Mouse (Mus musculus) neural tube, embryonic 15.5 days (tissue): ENCODE data around the gene Csnk2b. TPM values are rescaled to one million over a fixed set of nuclear protein-coding genes. Genes with fewer than 3 reads are reported as not detected.
A peak's percentile ranks its signal among the peaks of the same experiment; 100 is the strongest.
"Not testable (repeated sequence)": the region's sequence is repeated elsewhere in the genome, so short reads cannot be mapped to it uniquely, and the experiment has no call there.

Experiments used
- ATAC-seq: fragments of 200-750 bp; cut with Nextera tagmentation; 2 replicates; pipeline ENCODE4 v1.8.0; 2017; ENCODE audit warnings: mild to moderate bottlenecking, moderate TSS enrichment, moderate library complexity; ENCODE audit not compliant: low FRiP score
- H3K27ac ChIP-seq: fragments of 300-500 bp; sonication (generic); replicated peaks from 2 replicates; pipeline ENCODE4 v1.5.1; 2015; ENCODE audit warnings: mild to moderate bottlenecking, inconsistent platforms
- H3K27me3 ChIP-seq: fragments of 300-500 bp; sonication (generic); replicated peaks from 2 replicates; pipeline ENCODE4 v1.6.1; 2015; ENCODE audit warnings: inconsistent platforms
- H3K36me3 ChIP-seq: fragments of 300-500 bp; sonication (generic); 2 replicates; pipeline ENCODE4 v1.6.1; 2015; ENCODE audit warnings: inconsistent platforms
- H3K4me1 ChIP-seq: fragments of 300-500 bp; sonication (generic); 2 replicates; pipeline ENCODE4 v1.6.1; 2015; ENCODE audit warnings: inconsistent platforms
- H3K4me2 ChIP-seq: fragments of 300-500 bp; sonication (generic); 2 replicates; pipeline ENCODE4 v1.6.1; 2015; ENCODE audit warnings: inconsistent platforms, mild to moderate bottlenecking, moderate library complexity
- H3K4me3 ChIP-seq: fragments of 300-500 bp; sonication (generic); replicated peaks from 2 replicates; pipeline ENCODE4 v1.5.1; 2015; ENCODE audit warnings: mild to moderate bottlenecking, inconsistent platforms
- H3K9ac ChIP-seq: fragments of 300-500 bp; sonication (generic); replicated peaks from 2 replicates; pipeline ENCODE4 v1.6.1; 2015; ENCODE audit warnings: mild to moderate bottlenecking, inconsistent platforms
- H3K9me3 ChIP-seq: fragments of 300-500 bp; sonication (generic); replicated peaks from 2 replicates; pipeline ENCODE4 v1.6.1; 2016; ENCODE audit warnings: inconsistent platforms
- WGBS: fragments of 180-500 bp; shearing (Covaris S2); methylation state at CpG from one replicate; pipeline ENCODE4 v1.1.7; 2015; ENCODE audit warnings: mixed read lengths; 5-methylcytosine and 5-hydroxymethylcytosine counted together
- polyA plus RNA-seq: library from polyadenylated mRNA; unstranded; fragments of >200 nt; fragmentation: Nextera tagmentation; extraction: Ambion mirVana; gene quantifications from 2 replicates; pipeline ENCODE4 v1.2.1, GENCODE M21; 2015

The Csnk2b gene
- polyA plus RNA-seq, 1 experiment from 2014 or later: 350 TPM

DNA sequence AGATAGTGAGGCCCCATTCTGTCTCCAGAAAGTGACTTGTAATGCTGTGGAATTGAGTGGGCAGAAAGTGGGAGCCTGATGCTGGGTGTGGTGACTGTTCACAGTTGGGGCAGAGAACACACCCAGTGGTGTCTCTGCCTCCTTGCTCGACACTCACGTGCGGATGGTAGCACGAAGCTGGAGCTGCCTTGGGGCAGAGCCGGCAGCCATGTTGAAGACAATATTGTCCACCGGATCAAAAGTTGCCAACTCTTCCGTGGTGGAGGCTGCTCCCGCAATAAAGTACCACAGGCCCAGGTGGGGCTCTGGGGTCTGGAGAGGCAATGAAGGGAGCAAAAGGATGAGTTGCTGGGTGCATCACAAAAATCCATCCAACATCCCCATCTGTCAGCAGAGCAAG lies 9.2 kb upstream of the Csnk2b start:
- no peak overlapping the region for H3K27ac ChIP-seq

DNA sequence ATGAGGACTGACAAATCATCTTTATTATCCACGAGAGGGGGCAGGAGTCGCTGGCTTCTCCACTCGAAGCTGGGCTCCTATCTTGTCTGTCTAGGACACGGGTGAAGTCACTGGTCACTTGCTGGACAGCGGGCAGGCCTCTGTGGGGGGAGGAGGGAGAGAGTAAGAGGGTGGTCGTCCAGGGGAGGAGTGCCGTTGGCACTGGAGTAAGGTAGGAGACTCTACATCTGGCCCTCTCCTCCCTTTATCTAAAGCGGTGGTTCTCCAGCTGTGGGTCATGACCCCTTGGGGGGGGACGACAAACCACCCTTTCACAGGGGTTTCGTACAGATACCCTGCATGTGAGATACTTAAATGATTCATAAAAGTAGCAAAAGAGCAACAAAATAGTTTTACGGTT lies 7.1 kb upstream of the Csnk2b start:
- Histone ChIP-seq H3K4me2 (no peak overlapping the region), H3K9me3 (no peaks in the 10 kb centered on the region), H3K36me3 (peaks cover 8% of the 10 kb centered on the region), H3K27me3 (no peaks in the 10 kb centered on the region), H3K4me3 (no peak overlapping the region), H3K27ac (no peak overlapping the region), H3K9ac (no peak overlapping the region), H3K4me1 (peaks cover 44% of the 10 kb centered on the region)
- 76% methylated on average over 11 of the region's 11 CpGs for WGBS
- ATAC-seq: no peak

More for the DNA sequence above, 9.2 kb upstream of the Csnk2b start:
- no peaks in the 10 kb centered on the region for H3K27me3 ChIP-seq
- ATAC-seq: no peak
- no peak overlapping the region for H3K4me2 ChIP-seq
- H3K4me1 ChIP-seq: peaks cover 36% of the 10 kb centered on the region
- H3K9ac ChIP-seq: no peak overlapping the region
- no peak overlapping the region for H3K4me3 ChIP-seq
- H3K9me3 ChIP-seq: no peaks in the 10 kb centered on the region
- peaks cover 2% of the 10 kb centered on the region; the same call in 1 of the 2 replicates for H3K36me3 ChIP-seq
- WGBS: 90% methylated on average over 8 of the region's 8 CpGs

DNA sequence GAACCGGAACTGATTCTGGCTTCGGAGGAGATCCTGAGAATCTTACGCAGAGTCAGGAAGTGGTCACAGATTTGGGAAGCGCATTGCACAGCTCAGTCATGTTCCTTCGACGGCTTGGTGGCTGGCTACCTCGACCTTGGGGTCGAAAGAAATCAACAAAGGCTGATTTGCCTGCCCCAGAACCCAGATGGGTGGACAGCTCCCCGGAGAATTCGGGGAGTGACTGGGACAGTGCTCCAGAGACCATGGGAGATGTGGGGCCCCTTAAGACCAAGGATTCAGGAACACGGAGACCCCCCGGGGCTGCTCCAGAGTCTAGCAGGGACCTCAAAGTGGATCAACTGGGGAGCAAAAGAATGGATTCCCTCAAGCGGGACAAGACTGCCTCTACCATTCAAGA lies 5.2 kb upstream of the Csnk2b start:
- Histone ChIP-seq H3K9ac (no peak overlapping the region; the same call in none of the 2 replicates), H3K36me3 (peaks cover 14% of the 10 kb centered on the region), H3K27me3 (no peaks in the 10 kb centered on the region), H3K9me3 (no peaks in the 10 kb centered on the region), H3K4me2 (peak overlapping the region; percentile 78), H3K27ac (no peak overlapping the region), H3K4me1 (peaks cover 53% of the 10 kb centered on the region), H3K4me3 (peak overlapping the region; percentile 68)
- ATAC-seq: no peak
- WGBS: 76% methylated on average over 13 of the region's 13 CpGs

DNA sequence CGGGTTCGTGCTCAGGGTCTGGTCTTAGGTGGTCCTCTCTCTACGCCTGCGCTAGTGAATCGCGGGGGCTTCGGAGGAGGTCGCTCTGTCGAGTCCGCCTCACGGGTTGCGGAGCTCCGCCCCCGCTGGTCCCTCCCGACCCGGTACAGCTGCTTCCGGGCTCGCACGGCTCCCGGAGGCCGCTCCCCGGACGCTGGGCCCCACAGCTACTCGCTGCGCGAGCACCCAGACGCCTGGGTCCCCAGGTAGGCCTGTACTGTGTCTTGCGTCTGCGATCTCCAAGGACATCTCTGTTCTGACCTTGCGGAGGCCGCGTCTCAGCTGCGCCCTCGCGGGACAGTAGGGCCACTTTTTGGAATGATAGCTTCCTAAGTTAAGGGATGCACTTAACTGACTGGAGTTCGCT lies 4.4 kb upstream of the Csnk2b start, which contains the start of gene D17H6S53E:
TSS of gene D17H6S53E (plus strand) at position 168 of the 406 bp plus-strand sequence.
- Histone ChIP-seq H3K4me3 (peak within 1 kb of the TSS; percentile 68), H3K9me3 (no peaks in the 10 kb centered on the region), H3K36me3 (peaks cover 14% of the 10 kb centered on the region), H3K4me1 (peaks cover 53% of the 10 kb centered on the region), H3K27me3 (no peaks in the 10 kb centered on the region), H3K27ac (peak within 1 kb of the TSS; percentile 84), H3K4me2 (peak within 1 kb of the TSS; percentile 78), H3K9ac (peak within 1 kb of the TSS; percentile 85)
- WGBS: under 1% methylated on average over 36 of the region's 36 CpGs
- ATAC-seq: peak; percentile 37; the same call in 1 of the 2 replicates

DNA sequence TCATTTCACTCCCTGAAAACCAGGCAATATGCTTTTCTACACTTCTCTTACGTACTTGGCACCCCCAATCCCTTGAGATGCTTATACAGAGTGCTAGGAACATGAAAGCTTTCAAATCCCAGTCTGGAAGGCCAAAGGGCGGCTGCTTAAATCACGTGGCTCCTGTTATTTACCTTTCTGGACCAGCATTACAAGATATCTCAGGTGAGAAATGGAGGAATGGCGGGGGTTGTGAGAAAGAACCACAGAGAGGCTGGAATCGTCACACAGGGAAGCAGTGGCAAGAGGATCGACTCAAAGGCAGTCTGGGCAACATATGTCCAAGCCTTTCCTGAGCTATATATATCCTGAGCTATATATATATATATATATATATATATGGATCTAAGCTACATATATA lies 3.7 kb upstream of the Csnk2b start:
- no peak for ATAC-seq
- 36% methylated on average over 6 of the region's 6 CpGs for WGBS
- Histone ChIP-seq H3K27ac (peak overlapping the region; percentile 84), H3K27me3 (no peaks in the 10 kb centered on the region), H3K4me3 (peak overlapping the region; percentile 68), H3K4me1 (peaks cover 54% of the 10 kb centered on the region), H3K36me3 (peaks cover 14% of the 10 kb centered on the region), H3K9ac (peak overlapping the region; percentile 85), H3K9me3 (no peaks in the 10 kb centered on the region), H3K4me2 (peak overlapping the region; percentile 78)

DNA sequence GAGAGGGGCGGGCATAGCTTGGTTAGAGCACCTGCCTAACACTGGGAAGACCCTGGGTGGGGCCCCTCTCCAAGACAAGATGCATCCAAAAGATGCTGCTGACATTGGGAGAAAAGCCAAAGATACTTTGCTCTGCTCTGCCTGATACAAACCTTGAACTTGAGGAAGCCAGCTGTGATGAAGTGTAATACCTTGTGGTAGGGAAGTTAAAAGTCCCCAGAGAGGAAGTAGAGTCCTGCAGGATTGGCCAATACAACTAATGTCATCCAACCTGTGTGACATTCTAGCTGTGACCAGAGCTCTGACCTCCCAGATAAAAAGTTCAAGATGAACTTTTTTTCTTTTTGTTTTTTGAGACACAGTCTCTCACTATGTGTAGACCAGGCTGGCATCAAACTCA lies 3.2 kb upstream of the Csnk2b start:
- H3K4me1 ChIP-seq: peaks cover 59% of the 10 kb centered on the region
- H3K27ac ChIP-seq: no peak overlapping the region
- no peaks in the 10 kb centered on the region for H3K27me3 ChIP-seq
- H3K9me3 ChIP-seq: no peaks in the 10 kb centered on the region
- no peak overlapping the region for H3K4me3 ChIP-seq
- H3K9ac ChIP-seq: peak overlapping the region; percentile 85; the same call in 1 of the 2 replicates
- H3K36me3 ChIP-seq: peaks cover 12% of the 10 kb centered on the region
- peak overlapping the region; percentile 78; the same call in 1 of the 2 replicates for H3K4me2 ChIP-seq
- 100% methylated on average over 1 of the region's 1 CpGs for WGBS
- no peak for ATAC-seq

DNA sequence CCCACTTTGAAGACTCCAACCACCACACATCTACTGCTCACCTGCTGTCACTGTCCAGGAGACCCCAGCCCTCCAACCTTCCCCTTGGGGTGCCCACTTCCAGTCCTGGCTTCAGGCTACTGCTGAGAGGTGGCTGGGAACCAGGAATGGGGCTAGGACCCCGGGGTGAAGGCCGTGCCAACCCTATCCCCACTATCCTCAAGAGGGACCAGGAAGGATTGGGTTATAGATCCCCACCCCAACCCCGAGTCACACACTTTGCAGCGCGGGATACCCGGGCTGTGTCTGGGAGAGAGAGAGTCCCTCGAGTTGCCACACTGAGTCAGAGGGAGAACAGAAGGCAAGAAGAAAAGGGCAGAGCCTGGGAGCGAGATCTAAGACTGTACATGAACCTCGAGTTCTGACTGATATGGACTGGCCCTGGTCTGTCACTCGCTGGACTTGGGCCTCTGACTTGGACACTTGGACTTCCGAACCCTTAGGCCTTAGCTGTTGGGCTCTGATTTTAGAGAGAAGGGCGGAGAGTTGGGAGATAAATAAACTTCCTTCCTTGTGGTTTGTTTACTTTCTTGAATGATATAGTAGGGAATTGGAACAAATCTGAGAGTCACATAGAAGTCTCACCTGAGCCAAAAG lies 2.5 kb upstream of the Csnk2b start:
- not testable (repeated sequence) for H3K4me3 ChIP-seq, H3K27ac ChIP-seq, ATAC-seq, H3K27me3 ChIP-seq, H3K9me3 ChIP-seq, H3K9ac ChIP-seq, H3K4me2 ChIP-seq
- Histone ChIP-seq H3K4me1 (peaks cover 66% of the 10 kb centered on the region), H3K36me3 (peaks cover 17% of the 10 kb centered on the region)
- 93% methylated on average over 12 of the region's 12 CpGs for WGBS

DNA sequence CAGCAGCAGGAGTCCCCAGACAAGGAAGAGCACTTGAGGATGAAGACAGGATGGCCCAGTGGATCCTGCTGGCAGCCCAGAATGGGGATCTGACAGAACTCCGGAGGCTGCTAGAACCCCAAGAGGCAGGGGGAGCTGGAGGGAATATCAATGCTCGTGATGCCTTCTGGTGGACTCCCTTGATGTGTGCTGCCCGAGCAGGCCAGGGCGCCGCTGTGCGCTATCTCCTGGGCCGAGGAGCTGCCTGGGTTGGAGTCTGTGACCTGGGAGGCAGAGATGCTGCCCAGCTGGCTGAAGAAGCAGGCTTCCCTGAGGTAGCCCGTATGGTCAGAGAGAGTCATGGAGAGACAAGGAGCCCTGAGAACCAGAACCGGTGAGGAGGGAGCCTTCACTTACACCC lies 1.4 kb upstream of the Csnk2b start:
- H3K4me3 ChIP-seq, H3K27ac ChIP-seq, H3K9ac ChIP-seq, ATAC-seq, H3K9me3 ChIP-seq, H3K4me2 ChIP-seq, H3K27me3 ChIP-seq: not testable (repeated sequence)
- H3K4me1 ChIP-seq: peaks cover 57% of the 10 kb centered on the region
- 92% methylated on average over 9 of the region's 9 CpGs for WGBS
- peaks cover 26% of the 10 kb centered on the region for H3K36me3 ChIP-seq

DNA sequence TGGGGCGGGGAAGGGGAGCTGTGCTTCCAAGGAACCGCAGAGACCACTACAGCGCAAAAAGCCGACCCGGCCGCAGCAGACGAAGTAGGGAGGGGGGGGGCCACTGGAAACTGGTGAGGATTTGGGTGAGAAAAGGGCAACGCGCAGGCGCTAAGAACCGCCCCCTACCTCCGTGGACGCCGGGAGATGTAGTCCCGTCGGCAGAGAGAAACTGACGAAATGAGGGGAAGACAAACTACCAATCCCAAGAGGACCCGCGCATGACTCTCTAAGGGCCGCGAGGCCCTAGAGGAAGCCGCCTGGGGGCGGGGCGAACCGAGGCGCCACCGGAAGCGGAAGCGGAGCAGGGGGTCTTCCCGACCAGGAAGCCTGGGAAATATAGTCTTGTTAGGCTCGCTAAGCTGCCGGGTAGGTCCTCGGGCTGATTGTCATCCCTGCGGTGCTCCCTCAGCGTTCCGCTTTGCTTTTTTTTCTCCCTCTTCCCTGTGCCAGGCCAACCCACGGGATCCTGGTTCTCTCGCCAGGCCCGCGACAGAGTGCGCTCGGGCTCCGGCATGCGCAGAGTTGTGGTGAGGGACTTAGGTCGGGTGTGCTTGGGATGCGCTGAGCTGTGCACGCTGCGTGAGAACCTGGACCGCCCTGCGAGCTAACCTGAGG lies 582 bp downstream of the Csnk2b start, which contains the start of gene Gpank1:
TSS of gene Gpank1 (plus strand) at position 313 of the 657 bp plus-strand sequence.
- H3K36me3 ChIP-seq: peaks cover 40% of the 10 kb centered on the region
- peak within 1 kb of the TSS; percentile 95 for H3K4me3 ChIP-seq
- ATAC-seq: peak; percentile 94
- H3K27me3 ChIP-seq: no peaks in the 10 kb centered on the region
- WGBS: under 1% methylated on average over 50 of the region's 50 CpGs
- H3K4me1 ChIP-seq: peaks cover 40% of the 10 kb centered on the region
- H3K9ac ChIP-seq: peak within 1 kb of the TSS; percentile 95
- H3K4me2 ChIP-seq: peak within 1 kb of the TSS; percentile 97
- H3K27ac ChIP-seq: peak within 1 kb of the TSS; percentile 93
- H3K9me3 ChIP-seq: no peaks in the 10 kb centered on the region

DNA sequence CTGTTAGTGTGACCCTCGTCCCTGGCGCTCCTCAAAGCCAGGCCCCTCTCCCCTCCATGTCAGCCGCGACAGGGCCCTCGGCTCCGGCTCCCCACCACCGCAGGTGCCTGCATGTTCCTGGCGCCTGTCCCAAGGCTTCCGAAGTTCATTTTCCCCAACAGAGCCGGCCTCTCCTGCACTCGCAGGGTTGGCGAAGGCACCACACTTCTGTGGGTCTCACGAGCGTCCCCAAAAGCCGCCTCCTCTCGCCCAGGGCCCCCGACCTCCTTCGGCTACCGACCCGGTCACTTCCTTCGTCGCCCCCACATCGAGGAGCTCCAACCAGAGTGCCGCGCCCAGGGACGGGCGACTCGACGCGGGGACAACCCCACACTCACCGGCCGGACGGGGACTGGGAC lies 1.1 kb downstream of the Csnk2b start:
- no peak; the same call in 1 of the 2 replicates for ATAC-seq
- under 1% methylated on average over 33 of the region's 33 CpGs for WGBS

DNA sequence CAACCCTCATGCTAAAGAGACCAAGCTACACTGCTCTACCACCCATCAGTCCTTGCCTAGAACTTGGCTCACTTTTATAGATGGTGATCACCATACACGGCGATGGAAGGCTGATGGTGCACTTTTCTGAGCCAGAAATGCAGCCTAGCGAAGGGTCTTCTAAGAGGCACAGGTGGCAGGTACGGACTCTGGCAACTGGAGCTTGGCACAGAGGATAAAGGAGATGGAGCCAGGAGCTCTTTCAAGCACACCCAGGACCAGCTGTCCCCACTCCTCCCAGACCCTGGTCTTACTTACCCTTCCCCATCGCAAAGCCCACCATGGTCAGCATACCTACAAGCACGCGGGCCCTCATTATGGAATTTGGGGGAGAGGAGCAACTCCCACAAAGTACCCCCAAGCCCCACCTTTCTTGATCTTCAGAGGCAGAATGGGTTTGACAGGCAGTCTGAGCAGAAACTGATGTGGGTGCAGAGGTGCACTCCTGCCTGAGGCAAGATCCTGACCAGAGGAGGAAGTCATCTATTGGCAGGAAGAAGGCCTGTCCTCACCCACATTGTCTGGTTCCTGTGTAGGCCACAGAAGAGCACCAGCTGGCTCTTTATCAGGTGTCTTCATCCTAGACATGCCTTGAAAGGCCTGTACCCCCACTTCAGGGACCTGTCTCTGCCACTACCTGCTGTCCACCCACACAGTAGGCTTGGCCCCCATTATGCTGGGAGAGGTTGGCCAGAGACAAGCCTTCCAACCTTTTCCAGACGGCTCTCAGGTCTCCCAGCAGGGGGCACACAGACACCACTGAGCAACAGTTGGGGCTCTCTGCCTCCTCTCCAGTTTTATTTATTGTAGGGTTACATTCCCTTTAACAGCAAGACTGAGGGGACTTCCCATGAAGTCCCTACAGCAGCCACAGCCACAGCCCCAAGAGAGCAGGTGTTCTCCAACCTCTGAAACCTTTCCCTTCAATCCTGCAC lies 6.5 kb downstream of the Csnk2b start, which contains the start of gene Ly6g5b:
TSS of gene Ly6g5b (minus strand) at position 383 of the 974 bp plus-strand sequence.
- no peak for ATAC-seq
- WGBS: 85% methylated on average over 8 of the region's 8 CpGs
- H3K36me3 ChIP-seq: peaks cover 54% of the 10 kb centered on the region
- H3K9ac ChIP-seq: no peak within 1 kb of the TSS
- peaks cover 9% of the 10 kb centered on the region for H3K4me1 ChIP-seq
- no peaks in the 10 kb centered on the region for H3K27me3 ChIP-seq
- no peak within 1 kb of the TSS for H3K27ac ChIP-seq
- no peaks in the 10 kb centered on the region for H3K9me3 ChIP-seq
- no peak within 1 kb of the TSS for H3K4me3 ChIP-seq
- no peak within 1 kb of the TSS for H3K4me2 ChIP-seq

More for the DNA sequence above, 1.1 kb downstream of the Csnk2b start:
- Histone ChIP-seq H3K4me2 (peak overlapping the region; percentile 97), H3K4me1 (peaks cover 35% of the 10 kb centered on the region), H3K9ac (peak overlapping the region; percentile 95), H3K4me3 (peak overlapping the region; percentile 95), H3K27me3 (no peaks in the 10 kb centered on the region), H3K36me3 (peaks cover 45% of the 10 kb centered on the region), H3K27ac (peak overlapping the region; percentile 80), H3K9me3 (no peaks in the 10 kb centered on the region)
